Mouse (Mus musculus): ENCODE results near the gene Cntd1.

Gene Cntd1

GRCm38 (mm10) chr11:101278223-101279192, at the start of gene Cntd1, which contains the start of gene Coa3:
Gene Cntd1, plus strand, starts transcription at chr11:101279012.
Gene Coa3, minus strand, starts transcription at chr11:101279114.
- DNase-seq (ENCODE audit: low read depth, low spot score) = peak; percentile 93

- no peak for DNase-seq (ENCODE audit: low read depth, low spot score)
Observed at GRCm38 (mm10) chr11:101229361-101229900, 49.4 kb upstream of the Cntd1 start.

- no peak for DNase-seq (ENCODE audit: low read depth, low spot score)
Observed at GRCm38 (mm10) chr11:101230061-101230511, 48.7 kb upstream of the Cntd1 start.

GRCm38 (mm10) chr11:101230526-101230925, 48.3 kb upstream of the Cntd1 start:
- DNase-seq (ENCODE audit: low read depth, low spot score) = no peak

DNA sequence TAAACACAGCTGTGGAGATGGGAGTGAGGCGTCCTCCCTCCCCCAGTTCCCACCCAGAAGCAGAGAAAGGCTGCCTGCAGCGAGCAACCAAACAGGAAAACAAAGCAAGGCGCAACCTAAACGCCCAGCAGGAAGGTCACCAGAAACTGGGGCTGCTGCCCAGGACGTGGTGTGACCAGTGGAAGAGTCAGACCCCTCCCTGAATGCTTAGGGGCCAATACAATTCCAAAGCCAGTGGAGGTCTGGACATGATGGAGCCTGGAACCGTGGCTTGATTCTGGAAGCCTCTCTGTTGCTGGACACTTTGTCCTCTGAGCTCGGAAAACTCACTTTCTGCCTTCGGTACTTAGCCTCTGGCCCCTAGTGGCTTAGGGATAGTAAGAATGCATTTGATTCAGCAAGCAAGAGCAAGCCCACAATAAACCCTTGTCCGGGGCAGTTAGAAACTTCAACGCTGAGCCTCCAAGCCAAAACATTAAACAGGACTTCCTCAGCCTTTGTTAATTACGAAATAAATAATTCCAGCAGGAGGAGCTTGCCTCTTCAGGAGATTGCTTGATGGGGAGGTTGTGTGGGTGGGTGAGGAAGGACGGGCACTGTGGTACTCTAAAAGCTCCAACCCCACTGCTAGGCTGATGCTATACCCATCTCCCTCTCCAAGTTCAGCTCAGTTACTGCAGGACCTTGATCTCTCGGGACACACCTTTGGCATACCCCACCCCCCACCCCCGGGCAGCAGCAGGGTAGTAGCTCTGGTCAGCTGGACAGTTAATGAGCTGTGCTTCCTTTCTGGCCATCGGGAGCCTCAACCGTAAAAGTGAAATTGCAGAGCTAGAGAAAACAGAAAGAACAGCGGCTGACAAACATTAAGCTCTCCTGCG, 47.6 kb upstream of the Cntd1 start:
- DNase-seq (ENCODE audit: low read depth, low spot score) = no peak

GRCm38 (mm10) chr11:101232010-101232839, 46.6 kb upstream of the Cntd1 start:
- DNase-seq (ENCODE audit: low read depth, low spot score) = no peak

DNA sequence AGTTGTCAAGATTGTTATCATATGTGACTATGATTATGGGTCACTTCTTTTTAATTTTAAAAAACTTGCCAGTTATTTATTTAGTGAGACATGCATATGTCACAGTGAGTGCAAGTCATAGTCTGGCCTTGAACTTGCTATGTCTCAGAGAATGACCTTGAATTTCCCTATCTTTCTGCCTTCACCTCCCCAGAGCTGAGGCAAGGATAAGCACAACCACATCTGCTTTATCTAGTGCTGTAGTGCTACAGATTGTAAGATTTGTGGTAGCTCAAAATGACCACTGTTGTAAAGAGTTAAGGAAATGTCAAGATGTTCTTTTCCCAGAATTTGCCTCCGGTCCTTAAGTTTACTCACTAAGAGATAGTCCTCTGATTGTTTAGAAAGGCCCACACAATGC, 45.6 kb upstream of the Cntd1 start:
- DNase-seq (ENCODE audit: low read depth, low spot score) = no peak

- no peak for DNase-seq (ENCODE audit: low read depth, low spot score)
Observed at GRCm38 (mm10) chr11:101234124-101234523, 44.7 kb upstream of the Cntd1 start.

DNA sequence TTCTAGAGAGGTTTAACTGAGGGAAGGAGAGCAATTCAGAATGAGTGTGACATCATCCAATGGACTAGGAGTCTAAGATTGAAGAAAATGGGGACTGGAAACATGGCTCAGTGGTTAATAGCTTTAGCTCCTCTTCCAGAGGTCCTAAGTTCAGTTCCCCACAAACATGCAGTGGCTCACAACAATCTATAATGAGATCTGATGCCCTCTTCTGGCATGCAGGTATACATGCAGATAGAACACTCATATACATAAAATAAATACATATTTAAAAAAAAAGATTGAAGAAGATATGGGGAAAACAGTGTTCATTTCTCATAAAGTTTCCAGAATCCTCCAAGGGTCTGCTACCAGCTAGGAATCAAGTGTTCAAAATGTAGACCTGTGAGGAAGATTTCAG, 43.4 kb upstream of the Cntd1 start:
- DNase-seq (ENCODE audit: low read depth, low spot score) = no peak

- no peak for DNase-seq (ENCODE audit: low read depth, low spot score)
Observed at GRCm38 (mm10) chr11:101236782-101237181, 42.0 kb upstream of the Cntd1 start.

DNA sequence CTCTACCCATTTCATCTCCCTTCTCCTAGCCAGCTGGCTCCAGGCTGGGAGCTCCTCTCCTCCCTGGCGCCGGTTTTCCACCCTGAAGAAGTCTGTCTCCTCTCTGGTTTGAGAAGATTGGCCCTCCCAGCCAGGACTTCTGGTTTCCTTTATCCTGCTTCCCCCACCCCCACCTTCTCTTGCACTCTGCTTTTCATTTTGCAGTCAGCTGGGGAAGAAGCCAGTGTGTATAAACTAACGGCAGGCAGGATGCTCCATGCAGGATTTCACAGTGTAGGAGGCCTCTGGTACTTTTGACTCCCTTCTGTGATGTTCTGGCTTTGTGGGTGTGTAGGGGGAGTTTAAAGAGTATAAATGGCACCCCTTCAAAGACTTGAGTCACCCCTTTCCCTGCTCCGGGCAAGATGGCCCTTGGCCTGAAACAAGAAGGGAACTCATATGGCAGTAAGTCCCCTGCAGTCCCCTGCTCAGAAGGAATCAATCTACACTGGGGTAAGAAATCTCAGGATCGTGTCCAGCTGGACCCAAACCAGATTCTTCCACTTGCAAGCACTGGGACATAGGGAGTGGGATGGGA, 40.7 kb upstream of the Cntd1 start:
- no peak for DNase-seq (ENCODE audit: low read depth, low spot score)

- DNase-seq (ENCODE audit: low read depth, low spot score) = peak; percentile 70
Observed at GRCm38 (mm10) chr11:101245071-101245470, 33.7 kb upstream of the Cntd1 start.

- no peak for DNase-seq (ENCODE audit: low read depth, low spot score)
Observed at GRCm38 (mm10) chr11:101245855-101246701, 32.7 kb upstream of the Cntd1 start, which contains the start of gene Ramp2. Gene Ramp2, plus strand, starts transcription at chr11:101246028.

- DNase-seq (ENCODE audit: low read depth, low spot score) = no peak
Observed at GRCm38 (mm10) chr11:101246702-101247012, 32.2 kb upstream of the Cntd1 start.

DNA sequence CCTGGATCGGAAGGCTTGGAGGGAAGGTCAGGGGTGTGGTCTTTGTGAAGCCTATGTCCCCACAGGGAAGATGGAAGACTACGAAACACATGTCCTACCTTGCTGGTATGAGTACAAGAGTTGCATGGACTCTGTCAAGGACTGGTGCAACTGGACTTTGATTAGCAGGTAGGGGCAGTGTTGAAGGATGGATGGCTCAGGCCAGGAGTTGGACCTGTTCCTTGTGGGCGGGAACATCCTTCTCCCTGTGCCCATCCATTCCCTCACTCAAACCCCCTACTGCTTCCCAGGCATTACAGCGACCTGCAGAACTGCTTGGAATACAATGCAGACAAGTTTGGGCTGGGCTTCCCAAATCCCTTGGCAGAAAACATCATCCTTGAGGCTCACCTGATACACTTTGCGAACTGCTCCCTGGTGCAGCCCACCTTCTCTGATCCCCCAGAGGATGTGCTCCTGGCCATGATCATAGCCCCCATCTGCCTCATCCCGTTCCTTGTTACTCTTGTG, 31.2 kb upstream of the Cntd1 start:
- no peak for DNase-seq (ENCODE audit: low read depth, low spot score)

GRCm38 (mm10) chr11:101248258-101248994, 30.4 kb upstream of the Cntd1 start:
- peak; percentile 73 for DNase-seq (ENCODE audit: low read depth, low spot score)

DNA sequence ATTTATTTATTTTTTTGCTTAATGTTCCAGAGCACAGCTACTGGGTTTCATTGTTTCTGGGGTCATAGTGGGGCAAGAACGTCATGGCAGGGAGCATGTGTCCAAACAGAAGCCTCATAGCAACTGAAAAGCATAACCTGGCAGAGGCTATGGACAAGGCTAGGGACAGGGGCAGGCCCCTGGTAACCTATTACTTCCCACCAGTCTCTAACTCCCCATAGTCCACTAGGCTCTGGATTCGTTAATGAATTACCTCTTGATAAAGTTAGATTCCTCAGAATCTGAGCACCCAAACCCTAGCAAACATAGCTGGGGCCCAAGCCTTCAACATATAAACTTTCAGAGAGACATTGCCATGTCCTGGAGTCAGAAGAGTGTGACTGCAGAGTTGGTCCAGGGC, 27.8 kb upstream of the Cntd1 start:
- DNase-seq (ENCODE audit: low read depth, low spot score) = no peak

- no peak for DNase-seq (ENCODE audit: low read depth, low spot score)
Observed at GRCm38 (mm10) chr11:101252941-101253340, 25.9 kb upstream of the Cntd1 start.

All from forelimb bud, embryonic 11.5 days (tissue).